Mouse (Mus musculus) stomach, embryonic 14.5 days (tissue): ENCODE data around the gene Wnt11. TPM values are rescaled to one million over a fixed set of nuclear protein-coding genes. Genes with fewer than 3 reads are reported as not detected.

Source experiments
- ATAC-seq: fragments of 200-750 bp; cut with Nextera tagmentation; 2 replicates; pipeline ENCODE4 v1.8.0; 2017; ENCODE audit warnings: low read depth, moderate TSS enrichment; ENCODE audit not compliant: insufficient number of reproducible peaks, insufficient read depth, low FRiP score
- H3K27ac ChIP-seq: fragments of 300-500 bp; sonication (generic); 2 replicates; pipeline ENCODE4 v1.5.1; 2014; ENCODE audit warnings: mild to moderate bottlenecking, low read length, moderate library complexity, mixed read lengths
- H3K27me3 ChIP-seq: fragments of 300-500 bp; sonication (generic); 2 replicates; pipeline ENCODE4 v1.6.1; 2014; ENCODE audit warnings: low read length, control low read depth, mixed read lengths; ENCODE audit not compliant: control insufficient read depth, insufficient read depth
- H3K36me3 ChIP-seq: fragments of 300-500 bp; sonication (generic); 2 replicates; pipeline ENCODE4 v1.6.1; 2014; ENCODE audit warnings: mild to moderate bottlenecking, control low read depth, low read length, moderate library complexity, mixed read lengths; ENCODE audit not compliant: control insufficient read depth, insufficient read depth
- H3K4me1 ChIP-seq: fragments of 300-500 bp; sonication (generic); 2 replicates; pipeline ENCODE4 v1.6.1; 2014; ENCODE audit warnings: low read length, control low read depth, mixed read lengths; ENCODE audit not compliant: control insufficient read depth, insufficient read depth
- H3K4me2 ChIP-seq: fragments of 300-500 bp; sonication (generic); replicated peaks from 2 replicates; pipeline ENCODE4 v1.6.1; 2014; ENCODE audit warnings: low read depth, low read length, control low read depth
- H3K4me3 ChIP-seq: fragments of 300-500 bp; sonication (generic); 2 replicates; pipeline ENCODE4 v1.5.1; 2014; ENCODE audit warnings: low read depth, low read length, control low read depth
- H3K9ac ChIP-seq: fragments of 300-500 bp; sonication (generic); replicated peaks from 2 replicates; pipeline ENCODE4 v1.6.1; 2014; ENCODE audit warnings: low read depth, mild to moderate bottlenecking, control low read depth, low read length, moderate library complexity, mixed read lengths
- H3K9me3 ChIP-seq: fragments of 300-500 bp; sonication (generic); 2 replicates; pipeline ENCODE4 v1.6.1; 2016; ENCODE audit warnings: low read depth, low read length, control low read depth; ENCODE audit not compliant: control insufficient read depth
- WGBS: fragments of 180-500 bp; shearing (Covaris S2); extraction: QIAGEN DNeasy Blood & Tissue Kit; methylation state at CpG from one replicate; pipeline ENCODE4 v1.1.7; 2014; 5-methylcytosine and 5-hydroxymethylcytosine counted together
- polyA plus RNA-seq: library from polyadenylated mRNA; unstranded; fragments of >200 nt; fragmentation: Nextera tagmentation; extraction: Ambion mirVana; gene quantifications from 2 replicates; pipeline ENCODE4 v1.2.1, GENCODE M21; 2014

The Wnt11 gene
- polyA plus RNA-seq, 1 experiment from 2014 or later = 7.2 TPM

GRCm38 (mm10) chr7:98797347-98798133, 37.4 kb upstream of the Wnt11 start:
- no peaks in the 10 kb centered on the region for H3K27me3 ChIP-seq
- H3K4me2 ChIP-seq = no peak overlapping the region
- 36% methylated on average over 5 of the region's 5 CpGs for WGBS
- H3K9ac ChIP-seq = no peak overlapping the region
- peaks cover 9% of the 10 kb centered on the region; the same call in 1 of the 2 replicates for H3K4me1 ChIP-seq
- no peaks in the 10 kb centered on the region for H3K9me3 ChIP-seq
- no peak overlapping the region for H3K4me3 ChIP-seq
- ATAC-seq = no peak
- no peak overlapping the region for H3K27ac ChIP-seq
- no peaks in the 10 kb centered on the region for H3K36me3 ChIP-seq

GRCm38 (mm10) chr7:98798134-98798417, 36.8 kb upstream of the Wnt11 start:
- Histone ChIP-seq H3K9me3 (no peaks in the 10 kb centered on the region), H3K4me1 (peaks cover 9% of the 10 kb centered on the region; the same call in 1 of the 2 replicates), H3K4me3 (no peak overlapping the region), H3K4me2 (no peak overlapping the region), H3K36me3 (no peaks in the 10 kb centered on the region), H3K9ac (no peak overlapping the region), H3K27me3 (no peaks in the 10 kb centered on the region), H3K27ac (no peak overlapping the region)
- no peak for ATAC-seq
- WGBS = 19% methylated on average over 3 of the region's 3 CpGs

GRCm38 (mm10) chr7:98800435-98800834, 34.5 kb upstream of the Wnt11 start:
- H3K4me2 ChIP-seq = no peak overlapping the region
- no peak overlapping the region for H3K27ac ChIP-seq
- WGBS = 50% methylated on average over 8 of the region's 8 CpGs
- no peak overlapping the region for H3K9ac ChIP-seq
- ATAC-seq = no peak
- no peaks in the 10 kb centered on the region for H3K36me3 ChIP-seq
- H3K4me1 ChIP-seq = peaks cover 12% of the 10 kb centered on the region; the same call in 1 of the 2 replicates
- H3K9me3 ChIP-seq = no peaks in the 10 kb centered on the region
- no peaks in the 10 kb centered on the region for H3K27me3 ChIP-seq
- no peak overlapping the region for H3K4me3 ChIP-seq

- Histone ChIP-seq H3K27ac (no peak overlapping the region), H3K27me3 (no peaks in the 10 kb centered on the region), H3K9ac (no peak overlapping the region), H3K4me2 (no peak overlapping the region), H3K36me3 (no peaks in the 10 kb centered on the region), H3K4me1 (peaks cover 12% of the 10 kb centered on the region; the same call in 1 of the 2 replicates), H3K9me3 (no peaks in the 10 kb centered on the region), H3K4me3 (no peak overlapping the region)
- 0 out of 2 replicates have a peak, but pooled peaks have one; percentile 17 for ATAC-seq
- 44% methylated on average over 7 of the region's 7 CpGs for WGBS
These were observed 33.8 kb upstream of the Wnt11 start for GRCm38 (mm10) chr7:98801086-98801485.

GRCm38 (mm10) chr7:98803181-98803580, 31.7 kb upstream of the Wnt11 start:
- Histone ChIP-seq H3K4me3 (no peak overlapping the region), H3K4me1 (peaks cover 10% of the 10 kb centered on the region; the same call in 1 of the 2 replicates), H3K9ac (no peak overlapping the region), H3K36me3 (no peaks in the 10 kb centered on the region), H3K9me3 (no peaks in the 10 kb centered on the region), H3K4me2 (no peak overlapping the region), H3K27ac (no peak overlapping the region), H3K27me3 (no peaks in the 10 kb centered on the region)
- no peak for ATAC-seq
- whole genome bisulfite sequencing = 79% methylated on average over 9 of the region's 9 CpGs

- Histone ChIP-seq H3K27me3 (no peaks in the 10 kb centered on the region), H3K4me2 (no peak overlapping the region), H3K9me3 (no peaks in the 10 kb centered on the region), H3K27ac (no peak overlapping the region), H3K9ac (no peak overlapping the region), H3K4me3 (no peak overlapping the region), H3K36me3 (no peaks in the 10 kb centered on the region), H3K4me1 (peaks cover 9% of the 10 kb centered on the region; the same call in 1 of the 2 replicates)
- ATAC-seq = no peak
- WGBS = 62% methylated on average over 12 of the region's 12 CpGs
These were observed 29.8 kb upstream of the Wnt11 start for GRCm38 (mm10) chr7:98804841-98805772.

GRCm38 (mm10) chr7:98806961-98807360, 28.0 kb upstream of the Wnt11 start:
- Histone ChIP-seq H3K27me3 (no peaks in the 10 kb centered on the region), H3K9me3 (no peaks in the 10 kb centered on the region), H3K4me3 (no peak overlapping the region), H3K4me2 (no peak overlapping the region), H3K36me3 (no peaks in the 10 kb centered on the region), H3K9ac (no peak overlapping the region), H3K4me1 (peaks cover 3% of the 10 kb centered on the region; the same call in 1 of the 2 replicates), H3K27ac (no peak overlapping the region)
- WGBS = 88% methylated on average over 3 of the region's 3 CpGs
- ATAC-seq = no peak

- Histone ChIP-seq H3K27me3 (no peaks in the 10 kb centered on the region), H3K27ac (no peak overlapping the region), H3K9ac (no peak overlapping the region), H3K4me1 (peaks cover 7% of the 10 kb centered on the region; the same call in 1 of the 2 replicates), H3K36me3 (no peaks in the 10 kb centered on the region), H3K9me3 (no peaks in the 10 kb centered on the region), H3K4me3 (no peak overlapping the region), H3K4me2 (no peak overlapping the region)
- ATAC-seq = no peak
- WGBS = 85% methylated on average over 6 of the region's 6 CpGs
These were observed 25.5 kb upstream of the Wnt11 start for GRCm38 (mm10) chr7:98809372-98809771.
